Mouse (Mus musculus): ENCODE data around the gene Cldn1. TPM values are rescaled to one million over a fixed set of nuclear protein-coding genes. Genes with fewer than 3 reads are reported as not detected.

Cldn1 gene
- total and polyA plus RNA-seq, 2 experiments = 39.0 to 40.3 TPM

DNA sequence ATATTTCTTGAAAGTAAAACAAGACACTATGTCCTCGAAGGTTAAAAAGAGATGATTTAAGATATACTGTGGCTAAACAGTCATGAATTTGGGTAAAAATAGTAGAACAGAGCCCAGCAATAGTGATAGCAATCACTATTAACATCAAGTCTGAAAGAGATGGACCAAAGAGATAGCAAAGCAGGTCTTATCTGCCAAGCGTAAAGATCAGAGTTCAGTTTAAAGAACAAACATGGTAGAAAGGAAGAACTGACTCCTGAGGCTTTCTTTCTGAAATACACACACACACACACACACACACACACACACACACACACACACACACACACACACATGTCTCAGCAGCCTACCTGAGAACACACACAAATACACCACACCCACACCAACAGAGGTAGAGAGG lies 14.5 kb upstream of the Cldn1 start:
- TF ChIP-seq POLR2A (IDR thresholded peaks at IDR 0.05; ENCODE audit: extremely low read depth, insufficient read depth, low read length) (no peak), CTCF (IDR thresholded peaks at IDR 0.05; ENCODE audit: low read depth, low read length) (no peak)
- H3K79me2 ChIP-seq (ENCODE audit: control insufficient read depth, insufficient read depth, low read length) = no peaks in the 10 kb centered on the region
- 18% methylated on average over 2 of the region's 2 CpGs for WGBS
- no peaks in the 10 kb centered on the region for H3K36me3 ChIP-seq (ENCODE audit: control insufficient read depth, insufficient read depth, low read length)
- H3K27ac ChIP-seq (replicated peaks; ENCODE audit: insufficient read depth, low read depth, low read length) = no peak overlapping the region
- H3K9ac ChIP-seq (ENCODE audit: low read depth, low read length) = no peak overlapping the region
- H3K4me1 ChIP-seq (ENCODE audit: control insufficient read depth, insufficient read depth, low read length) = peaks cover 12% of the 10 kb centered on the region
- no peak overlapping the region for H3K4me3 ChIP-seq (ENCODE audit: insufficient read depth, low read depth, low read length)
- DNase-seq (ENCODE audit: extremely low read depth, low read depth, low spot score) = peak; percentile 74
- H3K27me3 ChIP-seq (ENCODE audit: control insufficient read depth, insufficient read depth, low read length) = no peaks in the 10 kb centered on the region

DNA sequence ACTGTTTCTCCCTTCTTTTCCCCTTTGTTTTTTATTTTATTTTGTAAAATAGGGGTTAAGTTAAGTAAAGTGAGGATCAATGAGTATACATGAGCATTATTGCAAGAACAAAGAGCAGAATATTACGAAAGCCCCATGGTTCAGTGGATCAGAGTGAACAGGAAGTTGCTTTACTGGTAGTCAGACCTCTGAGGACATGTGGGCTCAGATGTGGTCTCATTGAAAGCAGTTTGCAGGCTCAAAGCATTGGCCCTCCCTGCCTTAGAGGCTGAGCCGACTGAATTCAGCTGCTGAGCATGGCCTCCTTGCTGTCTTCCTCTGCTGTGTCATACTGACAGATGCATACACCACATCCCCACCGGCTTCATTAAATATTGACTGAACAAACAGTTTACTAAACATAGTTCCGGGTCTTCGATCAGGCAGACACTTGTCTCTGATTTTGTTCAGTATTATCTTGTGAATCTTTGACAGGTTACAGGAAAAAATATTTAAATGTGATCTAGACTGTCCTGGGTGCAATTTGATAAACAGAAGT lies 12.5 kb upstream of the Cldn1 start:
- H3K4me3 ChIP-seq (ENCODE audit: insufficient read depth, low read depth, low read length) = no peak overlapping the region
- 19% methylated on average over 5 of the region's 5 CpGs for WGBS
- peak overlapping the region; percentile 78 for H3K27ac ChIP-seq (replicated peaks; ENCODE audit: insufficient read depth, low read depth, low read length)
- no peaks in the 10 kb centered on the region for H3K27me3 ChIP-seq (ENCODE audit: control insufficient read depth, insufficient read depth, low read length)
- peaks cover 12% of the 10 kb centered on the region for H3K4me1 ChIP-seq (ENCODE audit: control insufficient read depth, insufficient read depth, low read length)
- peak; percentile 83 for DNase-seq (ENCODE audit: extremely low read depth, low read depth, low spot score)
- TF ChIP-seq CTCF (IDR thresholded peaks at IDR 0.05; ENCODE audit: low read depth, low read length) (no peak), POLR2A (IDR thresholded peaks at IDR 0.05; ENCODE audit: extremely low read depth, insufficient read depth, low read length) (no peak)
- no peak overlapping the region for H3K9ac ChIP-seq (ENCODE audit: low read depth, low read length)
- no peaks in the 10 kb centered on the region for H3K36me3 ChIP-seq (ENCODE audit: control insufficient read depth, insufficient read depth, low read length)
- H3K79me2 ChIP-seq (ENCODE audit: control insufficient read depth, insufficient read depth, low read length) = no peaks in the 10 kb centered on the region

DNA sequence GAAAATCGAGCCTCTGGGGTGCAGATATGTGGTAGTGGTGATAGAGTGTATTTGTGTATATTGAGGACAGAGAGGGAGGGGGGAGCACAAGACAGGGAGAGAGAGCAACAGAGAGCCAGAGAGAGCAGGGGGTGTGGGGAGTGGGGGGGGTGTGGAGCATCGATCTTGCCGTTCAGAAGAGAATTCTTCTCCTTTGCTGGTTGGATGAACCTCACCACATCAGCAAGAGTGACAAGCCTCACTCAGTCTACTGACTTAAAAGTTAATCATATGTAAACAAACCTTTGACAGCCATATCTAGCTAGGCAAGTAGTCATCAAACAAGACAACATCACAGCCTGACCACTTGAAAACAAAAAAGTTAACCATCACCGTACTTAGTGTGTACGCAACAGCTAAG lies 5.5 kb upstream of the Cldn1 start:
- Histone ChIP-seq H3K36me3 (ENCODE audit: control insufficient read depth, insufficient read depth, low read length) (no peaks in the 10 kb centered on the region), H3K27ac (replicated peaks; ENCODE audit: insufficient read depth, low read depth, low read length) (no peak overlapping the region), H3K79me2 (ENCODE audit: control insufficient read depth, insufficient read depth, low read length) (no peaks in the 10 kb centered on the region), H3K4me1 (ENCODE audit: control insufficient read depth, insufficient read depth, low read length) (peaks cover 2% of the 10 kb centered on the region; the same call in 1 of the 2 replicates), H3K4me3 (ENCODE audit: insufficient read depth, low read depth, low read length) (no peak overlapping the region), H3K9ac (ENCODE audit: low read depth, low read length) (no peak overlapping the region), H3K27me3 (ENCODE audit: control insufficient read depth, insufficient read depth, low read length) (no peaks in the 10 kb centered on the region)
- 15% methylated on average over 5 of the region's 5 CpGs for WGBS
- TF ChIP-seq CTCF (IDR thresholded peaks at IDR 0.05; ENCODE audit: low read depth, low read length) (no peak), POLR2A (IDR thresholded peaks at IDR 0.05; ENCODE audit: extremely low read depth, insufficient read depth, low read length) (no peak)
- peak; percentile 24 for DNase-seq (ENCODE audit: extremely low read depth, low read depth, low spot score)

DNA sequence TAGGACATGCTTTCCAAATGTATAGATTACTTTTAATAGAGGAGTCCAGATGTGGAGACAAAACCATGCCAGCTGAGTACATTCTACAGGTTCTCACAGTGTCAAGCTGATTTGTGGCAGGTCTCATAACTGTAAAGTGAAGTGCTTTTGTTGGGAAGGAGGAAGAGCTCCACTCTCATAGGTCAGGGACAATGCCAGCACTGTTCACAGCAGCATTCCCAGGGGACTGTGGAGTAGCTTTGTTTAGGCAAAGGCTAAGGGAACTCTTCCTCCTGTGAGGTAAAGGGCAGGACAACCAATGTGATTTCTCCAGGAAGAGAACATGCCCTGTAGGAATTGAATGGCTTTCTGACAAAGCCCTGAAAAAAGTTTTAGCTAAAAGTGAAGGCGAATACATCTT lies 1.5 kb downstream of the Cldn1 start:
- H3K27ac ChIP-seq (replicated peaks; ENCODE audit: insufficient read depth, low read depth, low read length) = peak overlapping the region; percentile 85
- H3K4me1 ChIP-seq (ENCODE audit: control insufficient read depth, insufficient read depth, low read length) = peaks cover 25% of the 10 kb centered on the region
- 43% methylated on average over 1 of the region's 1 CpGs for WGBS
- no peak for TF ChIP-seq POLR2A (IDR thresholded peaks at IDR 0.05; ENCODE audit: extremely low read depth, insufficient read depth, low read length)
- no peak for TF ChIP-seq CTCF (IDR thresholded peaks at IDR 0.05; ENCODE audit: low read depth, low read length)
- peak overlapping the region; percentile 36 for H3K4me3 ChIP-seq (ENCODE audit: insufficient read depth, low read depth, low read length)
- H3K79me2 ChIP-seq (ENCODE audit: control insufficient read depth, insufficient read depth, low read length) = peaks cover 15% of the 10 kb centered on the region; the same call in 1 of the 2 replicates
- H3K27me3 ChIP-seq (ENCODE audit: control insufficient read depth, insufficient read depth, low read length) = no peaks in the 10 kb centered on the region
- DNase-seq (ENCODE audit: extremely low read depth, low read depth, low spot score) = peak; percentile 67
- H3K36me3 ChIP-seq (ENCODE audit: control insufficient read depth, insufficient read depth, low read length) = no peaks in the 10 kb centered on the region
- peak overlapping the region; percentile 68 for H3K9ac ChIP-seq (ENCODE audit: low read depth, low read length)

DNA sequence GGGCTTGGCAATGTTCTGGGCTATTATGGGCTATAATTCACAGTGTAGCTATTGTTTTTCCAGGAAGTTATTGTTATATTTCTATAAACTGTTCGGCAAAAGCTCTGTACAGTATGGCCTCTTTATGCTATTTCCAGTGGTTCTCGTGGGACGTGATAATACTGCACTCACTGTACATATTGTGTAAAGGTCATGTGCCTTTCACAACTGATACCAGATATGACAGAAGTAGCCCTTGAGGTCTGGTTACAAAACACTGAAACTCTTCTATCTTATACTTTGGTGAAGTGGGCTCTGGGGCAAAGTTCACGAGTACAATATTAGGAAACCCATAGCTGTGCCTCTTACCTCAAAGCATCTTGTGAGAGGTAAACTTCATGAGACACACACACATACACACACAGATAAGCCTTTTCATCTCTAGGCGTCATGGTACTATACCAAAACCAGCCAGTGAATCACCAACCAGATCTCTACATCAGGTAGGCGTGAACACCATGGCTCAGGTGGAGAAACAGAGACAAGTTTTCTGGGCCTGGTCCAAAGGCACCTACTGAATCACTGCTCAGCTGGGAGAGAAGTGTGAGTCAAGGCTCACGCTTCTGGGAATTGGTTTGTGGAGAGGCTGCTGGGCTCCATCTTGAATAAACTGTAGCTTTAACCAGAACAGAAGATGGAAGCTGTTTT lies 2.5 kb downstream of the Cldn1 start:
- no peak for TF ChIP-seq POLR2A (IDR thresholded peaks at IDR 0.05; ENCODE audit: extremely low read depth, insufficient read depth, low read length)
- no peak for TF ChIP-seq CTCF (IDR thresholded peaks at IDR 0.05; ENCODE audit: low read depth, low read length)
- peak overlapping the region; percentile 48; the same call in 1 of the 2 replicates for H3K9ac ChIP-seq (ENCODE audit: low read depth, low read length)
- peak overlapping the region; percentile 100 for H3K27ac ChIP-seq (replicated peaks; ENCODE audit: insufficient read depth, low read depth, low read length)
- peak overlapping the region; percentile 10; the same call in 1 of the 2 replicates for H3K4me3 ChIP-seq (ENCODE audit: insufficient read depth, low read depth, low read length)
- H3K79me2 ChIP-seq (ENCODE audit: control insufficient read depth, insufficient read depth, low read length) = peaks cover 15% of the 10 kb centered on the region; the same call in 1 of the 2 replicates
- H3K4me1 ChIP-seq (ENCODE audit: control insufficient read depth, insufficient read depth, low read length) = peaks cover 25% of the 10 kb centered on the region
- no peaks in the 10 kb centered on the region for H3K27me3 ChIP-seq (ENCODE audit: control insufficient read depth, insufficient read depth, low read length)
- peaks cover 2% of the 10 kb centered on the region; the same call in 1 of the 2 replicates for H3K36me3 ChIP-seq (ENCODE audit: control insufficient read depth, insufficient read depth, low read length)
- DNase-seq (ENCODE audit: extremely low read depth, low read depth, low spot score) = peak; percentile 70
- 21% methylated on average over 7 of the region's 7 CpGs for WGBS

DNA sequence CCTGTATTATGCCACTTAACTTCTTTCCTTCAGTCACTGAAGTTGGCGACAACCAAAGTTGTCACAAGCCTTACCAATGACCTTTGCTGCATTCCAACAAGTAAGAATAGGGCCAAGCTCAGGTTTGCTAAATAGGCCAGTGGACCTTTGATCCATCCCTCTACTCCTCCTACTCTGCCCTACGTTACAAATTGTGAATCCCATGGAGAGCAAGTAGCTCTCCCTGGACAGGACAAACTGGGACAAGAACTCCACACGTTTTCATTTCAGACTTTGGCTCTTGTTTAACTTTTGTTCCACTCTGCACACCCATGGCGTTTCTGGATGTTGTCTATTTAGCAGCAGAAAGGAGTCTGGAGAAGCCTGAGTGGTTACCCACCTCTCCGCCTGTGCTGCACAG lies 3.5 kb downstream of the Cldn1 start:
- Histone ChIP-seq H3K36me3 (ENCODE audit: control insufficient read depth, insufficient read depth, low read length) (peaks cover 2% of the 10 kb centered on the region; the same call in 1 of the 2 replicates), H3K9ac (ENCODE audit: low read depth, low read length) (peak overlapping the region; percentile 68), H3K27me3 (ENCODE audit: control insufficient read depth, insufficient read depth, low read length) (no peaks in the 10 kb centered on the region), H3K79me2 (ENCODE audit: control insufficient read depth, insufficient read depth, low read length) (peaks cover 15% of the 10 kb centered on the region; the same call in 1 of the 2 replicates), H3K27ac (replicated peaks; ENCODE audit: insufficient read depth, low read depth, low read length) (peak overlapping the region; percentile 100), H3K4me3 (ENCODE audit: insufficient read depth, low read depth, low read length) (peak overlapping the region; percentile 42; the same call in 1 of the 2 replicates), H3K4me1 (ENCODE audit: control insufficient read depth, insufficient read depth, low read length) (peaks cover 25% of the 10 kb centered on the region)
- 20% methylated on average over 5 of the region's 5 CpGs for WGBS
- TF ChIP-seq CTCF (IDR thresholded peaks at IDR 0.05; ENCODE audit: low read depth, low read length) (no peak), POLR2A (IDR thresholded peaks at IDR 0.05; ENCODE audit: extremely low read depth, insufficient read depth, low read length) (no peak)
- DNase-seq (ENCODE audit: extremely low read depth, low read depth, low spot score) = peak; percentile 100

Measured in liver, adult 2 months (tissue).